Mouse (Mus musculus) cerebellum, adult 9-11 months (tissue): ENCODE measurements around the gene Apoc1.
"Not testable (repeated sequence)": the region's sequence is repeated elsewhere in the genome, so short reads cannot be mapped to it uniquely, and the experiment has no call there.

Experiments
- DNase-seq: peaks from one replicate; pipeline ENCODE4 v3.0.0; 2022

Apoc1 gene

GRCm38 (mm10) chr7:19704475-19704874, 12.0 kb upstream of the Apoc1 start:
- no peak for DNase-seq

GRCm38 (mm10) chr7:19702859-19703555, 10.5 kb upstream of the Apoc1 start:
- no peak for DNase-seq

- peak; percentile 37 for DNase-seq
Measured at GRCm38 (mm10) chr7:19701069-19701761, 8.8 kb upstream of the Apoc1 start.

- no peak for DNase-seq
Measured at GRCm38 (mm10) chr7:19700299-19701068, 8.0 kb upstream of the Apoc1 start.

- DNase-seq = no peak
Measured at GRCm38 (mm10) chr7:19699827-19700148, 7.3 kb upstream of the Apoc1 start.

- peak; percentile 63 for DNase-seq
Measured at GRCm38 (mm10) chr7:19698907-19699826, 6.7 kb upstream of the Apoc1 start, which contains the start of gene Apoe. TSS of gene Apoe (minus strand) at chr7:19699188.

- no peak for DNase-seq
Measured at GRCm38 (mm10) chr7:19697949-19698906, 5.8 kb upstream of the Apoc1 start.

- no peak for DNase-seq
Measured at GRCm38 (mm10) chr7:19696336-19696873, 3.9 kb upstream of the Apoc1 start.

- DNase-seq = no peak
Measured at GRCm38 (mm10) chr7:19695881-19696280, 3.4 kb upstream of the Apoc1 start.

- DNase-seq = no peak
Measured at GRCm38 (mm10) chr7:19695213-19695594, 2.7 kb upstream of the Apoc1 start.

GRCm38 (mm10) chr7:19694336-19695212, 2.1 kb upstream of the Apoc1 start:
- DNase-seq = no peak

- peak; percentile 46 for DNase-seq
Measured at GRCm38 (mm10) chr7:19693421-19693820, 961 bp upstream of the Apoc1 start.

- DNase-seq = no peak
Measured at GRCm38 (mm10) chr7:19691434-19691833, 1.0 kb downstream of the Apoc1 start.

GRCm38 (mm10) chr7:19690845-19691244, 1.6 kb downstream of the Apoc1 start:
- DNase-seq = no peak

- no peak for DNase-seq
Measured at GRCm38 (mm10) chr7:19688611-19689010, 3.8 kb downstream of the Apoc1 start.

GRCm38 (mm10) chr7:19688101-19688500, 4.4 kb downstream of the Apoc1 start:
- no peak for DNase-seq

- not testable (repeated sequence) for DNase-seq
Measured at GRCm38 (mm10) chr7:19686927-19687583, 5.4 kb downstream of the Apoc1 start.

- DNase-seq = no peak
Measured at GRCm38 (mm10) chr7:19686521-19686920, 5.9 kb downstream of the Apoc1 start.

- DNase-seq = no peak
Measured at GRCm38 (mm10) chr7:19685374-19685773, 7.1 kb downstream of the Apoc1 start.

- no peak for DNase-seq
Measured at GRCm38 (mm10) chr7:19683771-19684201, 8.7 kb downstream of the Apoc1 start.
